Mouse (Mus musculus): ENCODE measurements around the gene Mrfap1.

DNA sequence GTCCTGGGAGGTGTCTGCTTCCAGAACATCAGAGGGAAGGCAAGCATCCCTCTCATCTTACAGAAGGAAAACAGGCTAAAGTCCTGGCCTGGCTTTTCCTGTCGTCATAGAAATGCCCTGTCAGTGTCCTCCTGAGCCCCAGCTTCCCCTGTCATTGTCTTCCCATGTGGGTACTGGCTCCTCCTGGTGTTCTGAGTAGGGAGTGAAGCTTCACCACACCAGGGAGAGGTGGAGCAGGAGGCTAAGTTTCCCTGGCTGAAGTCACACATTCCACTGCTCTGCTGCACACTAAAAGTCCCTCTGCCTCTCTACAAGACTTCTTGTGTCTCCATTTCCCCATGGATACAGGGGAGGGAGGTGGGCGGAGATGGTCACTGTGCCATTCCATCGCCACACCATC lies 21.2 kb upstream of the Mrfap1 start:
- TF ChIP-seq CTCF (IDR thresholded peaks at IDR 0.05; ENCODE audit: extremely low read depth, insufficient read depth, insufficient read length, insufficient replicate concordance) (no peak), POLR2A (IDR thresholded peaks at IDR 0.05; ENCODE audit: low read depth, low read length) (no peak)

All from spleen, adult 2 months (tissue).